Mouse (Mus musculus): ENCODE results near the gene Stk11. TPM values are rescaled to one million over a fixed set of nuclear protein-coding genes. Genes with fewer than 3 reads are reported as not detected.

Gene Stk11
- polyA plus RNA-seq, 2 experiments = 17.4 to 88.8 TPM

- 69% methylated on average over 27 of the region's 27 CpGs for WGBS (ENCODE audit: insufficient replicate concordance)
- Histone ChIP-seq H3K4me2 (ENCODE audit: low read depth) (no peak overlapping the region), H3K36me3 (replicated peaks; ENCODE audit: control insufficient read depth, insufficient read depth, low read depth) (peaks cover 46% of the 10 kb centered on the region)
Observed at GRCm38 (mm10) chr10:80131952-80132350, 16.3 kb downstream of the Stk11 start.

GRCm38 (mm10) chr10:80133226-80133849, 17.7 kb downstream of the Stk11 start:
- peaks cover 32% of the 10 kb centered on the region for H3K36me3 ChIP-seq (replicated peaks; ENCODE audit: control insufficient read depth, insufficient read depth, low read depth)
- no peak overlapping the region for H3K4me3 ChIP-seq (ENCODE audit: insufficient read depth in 1 of 2, low read depth in 2 of 2, low read length in 2 of 2)
- H3K4me1 ChIP-seq (replicated peaks; ENCODE audit: control insufficient read depth in 2 of 2, insufficient read depth in 2 of 2, low read length in 1 of 2) = peaks cover 0 to 9% of the 10 kb centered on the region in 2 experiments; a peak in 2 of 4 replicates
- 69% methylated on average over 8 of the region's 8 CpGs for WGBS (ENCODE audit: insufficient replicate concordance)
- no peak overlapping the region for H3K9ac ChIP-seq (replicated peaks)
- no peaks in the 10 kb centered on the region for H3K9me3 ChIP-seq (ENCODE audit: control insufficient read depth, low read length)
- DNase-seq (ENCODE audit: low read depth in 3 of 3, low spot score in 3 of 3) (no peak), ATAC-seq (ENCODE audit: insufficient read depth) (no peak)
- no peak overlapping the region for H3K27ac ChIP-seq
- H3K27me3 ChIP-seq (ENCODE audit: control insufficient read depth, insufficient read depth, low read length) = peaks cover 22% of the 10 kb centered on the region
- no peak overlapping the region for H3K4me2 ChIP-seq (ENCODE audit: low read depth)
- peak; percentile 52 for TF ChIP-seq CTCF (IDR thresholded peaks at IDR 0.05; ENCODE audit: low read depth)
- TF ChIP-seq EP300 (IDR thresholded peaks at IDR 0.05; ENCODE audit: low read depth) = no peak

More at GRCm38 (mm10) chr10:80131952-80132350, 16.3 kb downstream of the Stk11 start:
- no peak overlapping the region for H3K27ac ChIP-seq
- ATAC-seq (ENCODE audit: insufficient read depth) (no peak), DNase-seq (ENCODE audit: low read depth in 3 of 3, low spot score in 3 of 3) (no peak)
- H3K4me1 ChIP-seq (replicated peaks; ENCODE audit: control insufficient read depth in 2 of 2, insufficient read depth in 2 of 2, low read length in 1 of 2) = peaks cover 1 to 5% of the 10 kb centered on the region in 2 experiments; a peak in 3 of 4 replicates
- H3K27me3 ChIP-seq (ENCODE audit: control insufficient read depth, insufficient read depth, low read length) = peaks cover 8% of the 10 kb centered on the region
- no peak overlapping the region for H3K4me3 ChIP-seq (ENCODE audit: insufficient read depth in 1 of 2, low read depth in 2 of 2, low read length in 2 of 2)
- H3K9me3 ChIP-seq (ENCODE audit: control insufficient read depth, low read length) = no peaks in the 10 kb centered on the region
- no peak overlapping the region for H3K9ac ChIP-seq (replicated peaks)
- TF ChIP-seq EP300 (IDR thresholded peaks at IDR 0.05; ENCODE audit: low read depth) (no peak), CTCF (IDR thresholded peaks at IDR 0.05; ENCODE audit: low read depth) (no peak)

- no peak overlapping the region for H3K9ac ChIP-seq (replicated peaks)
- no peak overlapping the region for H3K27ac ChIP-seq
- peaks cover 0 to 11% of the 10 kb centered on the region in 2 experiments; a peak in 3 of 4 replicates for H3K4me1 ChIP-seq (replicated peaks; ENCODE audit: control insufficient read depth in 2 of 2, insufficient read depth in 2 of 2, low read length in 1 of 2)
- TF ChIP-seq EP300 (IDR thresholded peaks at IDR 0.05; ENCODE audit: low read depth) (no peak), CTCF (IDR thresholded peaks at IDR 0.05; ENCODE audit: low read depth) (no peak)
- no peak for ATAC-seq (ENCODE audit: insufficient read depth)
- no peak for DNase-seq (ENCODE audit: low read depth in 3 of 3, low spot score in 3 of 3)
- WGBS (ENCODE audit: insufficient replicate concordance) = 81% methylated on average over 9 of the region's 9 CpGs
- peaks cover 21% of the 10 kb centered on the region for H3K36me3 ChIP-seq (replicated peaks; ENCODE audit: control insufficient read depth, insufficient read depth, low read depth)
- no peak overlapping the region for H3K4me2 ChIP-seq (ENCODE audit: low read depth)
- no peak overlapping the region for H3K4me3 ChIP-seq (ENCODE audit: insufficient read depth in 1 of 2, low read depth in 2 of 2, low read length in 2 of 2)
- peaks cover 32% of the 10 kb centered on the region for H3K27me3 ChIP-seq (ENCODE audit: control insufficient read depth, insufficient read depth, low read length)
- H3K9me3 ChIP-seq (ENCODE audit: control insufficient read depth, low read length) = no peaks in the 10 kb centered on the region
Observed at GRCm38 (mm10) chr10:80134421-80134820, 18.8 kb downstream of the Stk11 start.

- 72% methylated on average over 10 of the region's 10 CpGs for WGBS (ENCODE audit: insufficient replicate concordance)
- H3K4me3 ChIP-seq (ENCODE audit: insufficient read depth in 1 of 2, low read depth in 2 of 2, low read length in 2 of 2) = no peak overlapping the region
- peaks cover 33% of the 10 kb centered on the region for H3K27me3 ChIP-seq (ENCODE audit: control insufficient read depth, insufficient read depth, low read length)
- H3K4me1 ChIP-seq (replicated peaks; ENCODE audit: control insufficient read depth in 2 of 2, insufficient read depth in 2 of 2, low read length in 1 of 2) = peaks cover 0 to 14% of the 10 kb centered on the region in 2 experiments; a peak in 3 of 4 replicates
- no peak overlapping the region for H3K4me2 ChIP-seq (ENCODE audit: low read depth)
- peaks cover 14% of the 10 kb centered on the region for H3K36me3 ChIP-seq (replicated peaks; ENCODE audit: control insufficient read depth, insufficient read depth, low read depth)
- no peak overlapping the region for H3K9ac ChIP-seq (replicated peaks)
- no peak overlapping the region for H3K27ac ChIP-seq
- no peak for TF ChIP-seq CTCF (IDR thresholded peaks at IDR 0.05; ENCODE audit: low read depth)
- TF ChIP-seq EP300 (IDR thresholded peaks at IDR 0.05; ENCODE audit: low read depth) = no peak
- H3K9me3 ChIP-seq (ENCODE audit: control insufficient read depth, low read length) = no peaks in the 10 kb centered on the region
- DNase-seq (ENCODE audit: low read depth in 3 of 3, low spot score in 3 of 3) (no peak), ATAC-seq (ENCODE audit: insufficient read depth) (no peak)
Observed at GRCm38 (mm10) chr10:80135161-80135560, 19.6 kb downstream of the Stk11 start.

- Histone ChIP-seq H3K4me1 (replicated peaks; ENCODE audit: control insufficient read depth in 2 of 2, insufficient read depth in 2 of 2, low read length in 1 of 2) (peaks cover 2 to 16% of the 10 kb centered on the region in 2 experiments; a peak in 3 of 4 replicates), H3K9me3 (ENCODE audit: control insufficient read depth, low read length) (no peaks in the 10 kb centered on the region), H3K27ac (no peak overlapping the region), H3K4me3 (ENCODE audit: insufficient read depth in 1 of 2, low read depth in 2 of 2, low read length in 2 of 2) (no peak overlapping the region), H3K27me3 (ENCODE audit: control insufficient read depth, insufficient read depth, low read length) (peaks cover 33% of the 10 kb centered on the region), H3K36me3 (replicated peaks; ENCODE audit: control insufficient read depth, insufficient read depth, low read depth) (peaks cover 10% of the 10 kb centered on the region), H3K4me2 (ENCODE audit: low read depth) (no peak overlapping the region), H3K9ac (replicated peaks) (no peak overlapping the region)
- TF ChIP-seq EP300 (IDR thresholded peaks at IDR 0.05; ENCODE audit: low read depth) = no peak
- 64% methylated on average over 1 of the region's 1 CpGs for WGBS (ENCODE audit: insufficient replicate concordance)
- ATAC-seq (ENCODE audit: insufficient read depth) (no peak), DNase-seq (ENCODE audit: low read depth in 3 of 3, low spot score in 3 of 3) (no peak)
Observed at GRCm38 (mm10) chr10:80135641-80136040, 20.0 kb downstream of the Stk11 start.
